Mouse (Mus musculus): ENCODE measurements around the gene Tbx3. TPM values are rescaled to one million over a fixed set of nuclear protein-coding genes. Genes with fewer than 3 reads are reported as not detected.

Gene Tbx3
- polyA plus RNA-seq, 1 experiment = 3.1 TPM

- Histone ChIP-seq H3K4me3 (no peak overlapping the region), H3K36me3 (ENCODE audit: control insufficient read depth, insufficient read depth) (peaks cover 5% of the 10 kb centered on the region), H3K27me3 (ENCODE audit: control insufficient read depth, insufficient read depth, insufficient read length) (no peaks in the 10 kb centered on the region), H3K4me2 (ENCODE audit: low read depth) (no peak overlapping the region), H3K79me2 (ENCODE audit: control insufficient read depth, insufficient read depth) (peaks cover 11% of the 10 kb centered on the region), H3ac (ENCODE audit: control insufficient read depth, insufficient read length) (no peak overlapping the region)
- TF ChIP-seq REST (IDR thresholded peaks at IDR 0.05; ENCODE audit: insufficient read depth, insufficient read length) (no peak), TCF12 (IDR thresholded peaks at IDR 0.05; ENCODE audit: insufficient read depth, poor library complexity, severe bottlenecking) (no peak), USF1 (IDR thresholded peaks at IDR 0.05; ENCODE audit: low read depth) (no peak), E2F4 (IDR thresholded peaks at IDR 0.05; ENCODE audit: insufficient read depth) (no peak), SRF (IDR thresholded peaks at IDR 0.05; ENCODE audit: control insufficient read depth, insufficient read length, low read depth) (no peak), POLR2A (IDR thresholded peaks at IDR 0.05; ENCODE audit: insufficient read length, low read depth) (no peak), MYOG (IDR thresholded peaks at IDR 0.05; ENCODE audit: control insufficient read depth in 1 of 3, insufficient read depth in 1 of 3, insufficient read length in 2 of 3, low read depth in 2 of 3) (no peak), CEBPB (IDR thresholded peaks at IDR 0.05; ENCODE audit: insufficient read depth, poor library complexity, severe bottlenecking) (no peak), POLR2AphosphoS2 (IDR thresholded peaks at IDR 0.05; ENCODE audit: insufficient read length, low read depth) (no peak), MYOD1 (IDR thresholded peaks at IDR 0.05; ENCODE audit: control insufficient read depth in 1 of 3, insufficient read length in 2 of 3, low read depth in 2 of 3) (no peak), MAX (IDR thresholded peaks at IDR 0.05; ENCODE audit: low read depth) (no peak), TCF3 (IDR thresholded peaks at IDR 0.05; ENCODE audit: insufficient read length, low read depth) (no peak)
Observed at GRCm38 (mm10) chr5:119678516-119678915, 8.0 kb downstream of the Tbx3 start.

GRCm38 (mm10) chr5:119679084-119679483 is 8.6 kb downstream of the Tbx3 start:
- no peaks in the 10 kb centered on the region for H3K27me3 ChIP-seq (ENCODE audit: control insufficient read depth, insufficient read depth, insufficient read length)
- H3K4me2 ChIP-seq (ENCODE audit: low read depth) = no peak overlapping the region

GRCm38 (mm10) chr5:119679614-119680328 is 9.3 kb downstream of the Tbx3 start:
- Histone ChIP-seq H3K4me2 (ENCODE audit: low read depth) (no peak overlapping the region), H3ac (ENCODE audit: control insufficient read depth, insufficient read length) (no peak overlapping the region), H3K27me3 (ENCODE audit: control insufficient read depth, insufficient read depth, insufficient read length) (no peaks in the 10 kb centered on the region), H3K4me3 (no peak overlapping the region), H3K36me3 (ENCODE audit: control insufficient read depth, insufficient read depth) (peaks cover 5% of the 10 kb centered on the region), H3K79me2 (ENCODE audit: control insufficient read depth, insufficient read depth) (no peaks in the 10 kb centered on the region)
- TF ChIP-seq E2F4 (IDR thresholded peaks at IDR 0.05; ENCODE audit: insufficient read depth) = no peak
- TF ChIP-seq SRF (IDR thresholded peaks at IDR 0.05; ENCODE audit: control insufficient read depth, insufficient read length, low read depth) = no peak
- no peak for TF ChIP-seq TCF3 (IDR thresholded peaks at IDR 0.05; ENCODE audit: insufficient read length, low read depth)
- no peak for TF ChIP-seq CEBPB (IDR thresholded peaks at IDR 0.05; ENCODE audit: insufficient read depth, poor library complexity, severe bottlenecking)
- TF ChIP-seq REST (IDR thresholded peaks at IDR 0.05; ENCODE audit: insufficient read depth, insufficient read length) = no peak
- no peak for TF ChIP-seq TCF12 (IDR thresholded peaks at IDR 0.05; ENCODE audit: insufficient read depth, poor library complexity, severe bottlenecking)
- no peak for TF ChIP-seq MAX (IDR thresholded peaks at IDR 0.05; ENCODE audit: low read depth)
- TF ChIP-seq POLR2A (IDR thresholded peaks at IDR 0.05; ENCODE audit: insufficient read length, low read depth) = no peak
- no peak for TF ChIP-seq MYOG (IDR thresholded peaks at IDR 0.05; ENCODE audit: control insufficient read depth in 1 of 3, insufficient read depth in 1 of 3, insufficient read length in 2 of 3, low read depth in 2 of 3)
- no peak for TF ChIP-seq POLR2AphosphoS2 (IDR thresholded peaks at IDR 0.05; ENCODE audit: insufficient read length, low read depth)
- TF ChIP-seq MYOD1 (IDR thresholded peaks at IDR 0.05; ENCODE audit: control insufficient read depth in 1 of 3, insufficient read length in 2 of 3, low read depth in 2 of 3) = no peak
- TF ChIP-seq USF1 (IDR thresholded peaks at IDR 0.05; ENCODE audit: low read depth) = no peak

More at GRCm38 (mm10) chr5:119679084-119679483, 8.6 kb downstream of the Tbx3 start:
- no peak for TF ChIP-seq MYOG (IDR thresholded peaks at IDR 0.05; ENCODE audit: control insufficient read depth in 1 of 3, insufficient read depth in 1 of 3, insufficient read length in 2 of 3, low read depth in 2 of 3)
- no peak for TF ChIP-seq USF1 (IDR thresholded peaks at IDR 0.05; ENCODE audit: low read depth)
- TF ChIP-seq POLR2A (IDR thresholded peaks at IDR 0.05; ENCODE audit: insufficient read length, low read depth) = no peak
- TF ChIP-seq POLR2AphosphoS2 (IDR thresholded peaks at IDR 0.05; ENCODE audit: insufficient read length, low read depth) = no peak
- no peak for TF ChIP-seq MYOD1 (IDR thresholded peaks at IDR 0.05; ENCODE audit: control insufficient read depth in 1 of 3, insufficient read length in 2 of 3, low read depth in 2 of 3)
- no peak for TF ChIP-seq REST (IDR thresholded peaks at IDR 0.05; ENCODE audit: insufficient read depth, insufficient read length)
- TF ChIP-seq MAX (IDR thresholded peaks at IDR 0.05; ENCODE audit: low read depth) = no peak
- no peak for TF ChIP-seq TCF12 (IDR thresholded peaks at IDR 0.05; ENCODE audit: insufficient read depth, poor library complexity, severe bottlenecking)
- no peak for TF ChIP-seq CEBPB (IDR thresholded peaks at IDR 0.05; ENCODE audit: insufficient read depth, poor library complexity, severe bottlenecking)
- TF ChIP-seq E2F4 (IDR thresholded peaks at IDR 0.05; ENCODE audit: insufficient read depth) = no peak
- TF ChIP-seq SRF (IDR thresholded peaks at IDR 0.05; ENCODE audit: control insufficient read depth, insufficient read length, low read depth) = no peak
- Histone ChIP-seq H3K4me3 (no peak overlapping the region), H3ac (ENCODE audit: control insufficient read depth, insufficient read length) (no peak overlapping the region), H3K79me2 (ENCODE audit: control insufficient read depth, insufficient read depth) (peaks cover 5% of the 10 kb centered on the region), H3K36me3 (ENCODE audit: control insufficient read depth, insufficient read depth) (peaks cover 5% of the 10 kb centered on the region)

GRCm38 (mm10) chr5:119680329-119681010 is 10.0 kb downstream of the Tbx3 start:
- H3ac ChIP-seq (ENCODE audit: control insufficient read depth, insufficient read length) = no peak overlapping the region
- no peak for TF ChIP-seq POLR2A (IDR thresholded peaks at IDR 0.05; ENCODE audit: insufficient read length, low read depth)
- no peak for TF ChIP-seq TCF3 (IDR thresholded peaks at IDR 0.05; ENCODE audit: insufficient read length, low read depth)
- no peak for TF ChIP-seq CEBPB (IDR thresholded peaks at IDR 0.05; ENCODE audit: insufficient read depth, poor library complexity, severe bottlenecking)
- no peak overlapping the region for H3K4me2 ChIP-seq (ENCODE audit: low read depth)
- H3K79me2 ChIP-seq (ENCODE audit: control insufficient read depth, insufficient read depth) = no peaks in the 10 kb centered on the region
- no peaks in the 10 kb centered on the region for H3K27me3 ChIP-seq (ENCODE audit: control insufficient read depth, insufficient read depth, insufficient read length)
- peaks cover 5% of the 10 kb centered on the region for H3K36me3 ChIP-seq (ENCODE audit: control insufficient read depth, insufficient read depth)
- no peak overlapping the region for H3K4me3 ChIP-seq

All from myocyte (in vitro differentiated cells).